Mouse (Mus musculus) urinary bladder, postnatal 10 days (tissue): ENCODE results near the gene Runx1.

Source experiments
- DNase-seq: peaks from one replicate; pipeline ENCODE4 v3.0.0; 2022; ENCODE audit warnings: low spot score

Gene Runx1

GRCm38 (mm10) chr16:92555051-92555450, 270.9 kb downstream of the Runx1 start:
- no peak for DNase-seq

GRCm38 (mm10) chr16:92552858-92553257, 273.1 kb downstream of the Runx1 start:
- no peak for DNase-seq

DNA sequence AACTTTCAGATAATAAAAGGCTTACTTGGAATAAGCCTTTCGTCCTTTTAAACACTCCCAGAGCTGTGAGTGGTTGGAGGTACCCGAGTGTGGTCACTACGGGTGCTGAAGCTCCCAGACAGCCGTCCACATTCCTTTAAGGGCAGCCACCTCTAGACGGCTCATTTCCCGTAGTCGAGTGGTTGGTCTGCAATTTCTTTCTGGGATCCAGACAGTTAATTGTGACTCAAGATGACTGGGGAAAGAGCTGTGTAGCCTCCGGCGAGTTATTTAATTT, 273.9 kb downstream of the Runx1 start:
- DNase-seq = no peak
